Mouse (Mus musculus) cerebellum, adult 2 months (tissue): Measurements from ENCODE around the gene Dnah14.

ENCODE experiments used
- CTCF ChIP-seq: fragments of 200-500 bp; IDR thresholded peaks from 2 replicates; pipeline ENCODE4 v1.5.1; 2011; ENCODE audit warnings: low read depth, mild to moderate bottlenecking, control low read depth, low read length, moderate library complexity, borderline replicate concordance; ENCODE audit not compliant: insufficient read depth
- POLR2A ChIP-seq: fragments of 200-500 bp; IDR thresholded peaks from 2 replicates; pipeline ENCODE4 v1.6.1; 2011; ENCODE audit warnings: low read length, control low read depth, borderline replicate concordance; ENCODE audit not compliant: insufficient read depth

DNA sequence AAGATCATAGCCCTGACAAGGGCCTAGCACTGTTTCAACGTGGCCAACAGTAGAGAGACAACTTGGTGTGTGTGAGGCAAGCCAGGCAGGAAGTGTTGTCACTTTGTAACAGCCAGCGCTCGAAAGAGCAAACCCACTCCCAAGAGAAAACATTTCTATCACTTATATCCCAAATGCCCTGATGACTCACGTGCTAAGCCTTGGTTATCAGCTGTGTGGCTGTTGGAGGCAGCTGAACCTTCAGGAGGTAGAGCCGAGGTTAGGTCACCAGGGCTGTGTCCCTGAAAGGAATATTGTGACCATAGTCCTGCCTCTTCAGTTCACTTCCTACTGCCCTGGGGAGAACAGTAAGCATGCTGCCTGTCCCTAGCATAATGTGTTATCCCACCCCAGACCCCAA, 25.5 kb upstream of the Dnah14 start:
- TF ChIP-seq CTCF (no peak), POLR2A (no peak)
